Mouse (Mus musculus) testis, postnatal 10 days (tissue): ENCODE measurements around the gene Hbb-y.
"Not testable (repeated sequence)": the region's sequence is repeated elsewhere in the genome, so short reads cannot be mapped to it uniquely, and the experiment has no call there.

Source experiments
- DNase-seq: peaks from one replicate; pipeline ENCODE4 v3.0.0; 2021; ENCODE audit warnings: low spot score

Hbb-y gene

GRCm38 (mm10) chr7:103853090-103853489 is at the start of gene Hbb-y:
Gene Hbb-y, minus strand, starts transcription at chr7:103853216.
- no peak for DNase-seq

- no peak for DNase-seq
Measured at GRCm38 (mm10) chr7:103894385-103894784, 41.4 kb upstream of the Hbb-y start, which contains the start of gene Olfr64. Gene Olfr64, minus strand, starts transcription at chr7:103894485.

GRCm38 (mm10) chr7:103886152-103886551 is 33.1 kb upstream of the Hbb-y start, which contains the start of gene Olfr66:
Gene Olfr66, minus strand, starts transcription at chr7:103886252.
- DNase-seq, result no peak

- DNase-seq, result no peak
Measured at GRCm38 (mm10) chr7:103877093-103877492, 24.1 kb upstream of the Hbb-y start.

- no peak for DNase-seq
Measured at GRCm38 (mm10) chr7:103874451-103874850, 21.4 kb upstream of the Hbb-y start.

GRCm38 (mm10) chr7:103873064-103873463 is 20.0 kb upstream of the Hbb-y start:
- no peak for DNase-seq

- DNase-seq, result no peak
Measured at GRCm38 (mm10) chr7:103870667-103871066, 17.7 kb upstream of the Hbb-y start.

GRCm38 (mm10) chr7:103865716-103866115 is 12.7 kb upstream of the Hbb-y start:
- DNase-seq, result no peak

GRCm38 (mm10) chr7:103861531-103861930 is 8.5 kb upstream of the Hbb-y start:
- DNase-seq, result no peak

GRCm38 (mm10) chr7:103860855-103861254 is 7.8 kb upstream of the Hbb-y start:
- DNase-seq, result no peak

GRCm38 (mm10) chr7:103859076-103859475 is 6.1 kb upstream of the Hbb-y start:
- no peak for DNase-seq

GRCm38 (mm10) chr7:103854669-103855068 is 1.7 kb upstream of the Hbb-y start:
- no peak for DNase-seq

- DNase-seq, result no peak
Measured at GRCm38 (mm10) chr7:103844525-103845325, 8.3 kb downstream of the Hbb-y start.

GRCm38 (mm10) chr7:103843034-103843433 is 10.0 kb downstream of the Hbb-y start, which contains the start of gene Hbb-bh1:
Gene Hbb-bh1, minus strand, starts transcription at chr7:103843164.
- no peak for DNase-seq

- DNase-seq, result no peak
Measured at GRCm38 (mm10) chr7:103840268-103840667, 12.7 kb downstream of the Hbb-y start, which contains the start of gene Hbb-bh2. Gene Hbb-bh2, minus strand, starts transcription at chr7:103840520.

- no peak for DNase-seq
Measured at GRCm38 (mm10) chr7:103827808-103828207, 25.2 kb downstream of the Hbb-y start, which contains the start of gene Hbb-bs. Gene Hbb-bs, minus strand, starts transcription at chr7:103828096.

- not testable (repeated sequence) for DNase-seq
Measured at GRCm38 (mm10) chr7:103827139-103827538, 25.9 kb downstream of the Hbb-y start.

GRCm38 (mm10) chr7:103826255-103826887 is 26.6 kb downstream of the Hbb-y start:
- no peak for DNase-seq

- no peak for DNase-seq
Measured at GRCm38 (mm10) chr7:103825536-103826254, 27.3 kb downstream of the Hbb-y start.

- no peak for DNase-seq
Measured at GRCm38 (mm10) chr7:103824597-103824996, 28.4 kb downstream of the Hbb-y start.

- DNase-seq, result not testable (repeated sequence)
Measured at GRCm38 (mm10) chr7:103815085-103815484, 37.9 kb downstream of the Hbb-y start.

- no peak for DNase-seq
Measured at GRCm38 (mm10) chr7:103813766-103814165, 39.2 kb downstream of the Hbb-y start, which contains the start of gene Hbb-bt. Gene Hbb-bt, minus strand, starts transcription at chr7:103813996.
